Mouse (Mus musculus) NIH3T3 (cell line): ENCODE data around the gene Fam57b.
A peak's percentile ranks its signal among the peaks of the same experiment; 100 is the strongest.

Experiments used
- DNase-seq: peaks from one replicate; pipeline ENCODE4 v3.0.0-alpha.2; 2012; ENCODE audit warnings: low read depth

Gene Fam57b

GRCm38 (mm10) chr7:126799050-126799467 lies 1.6 kb downstream of the Fam57b start:
- DNase-seq = peak; percentile 97

DNA sequence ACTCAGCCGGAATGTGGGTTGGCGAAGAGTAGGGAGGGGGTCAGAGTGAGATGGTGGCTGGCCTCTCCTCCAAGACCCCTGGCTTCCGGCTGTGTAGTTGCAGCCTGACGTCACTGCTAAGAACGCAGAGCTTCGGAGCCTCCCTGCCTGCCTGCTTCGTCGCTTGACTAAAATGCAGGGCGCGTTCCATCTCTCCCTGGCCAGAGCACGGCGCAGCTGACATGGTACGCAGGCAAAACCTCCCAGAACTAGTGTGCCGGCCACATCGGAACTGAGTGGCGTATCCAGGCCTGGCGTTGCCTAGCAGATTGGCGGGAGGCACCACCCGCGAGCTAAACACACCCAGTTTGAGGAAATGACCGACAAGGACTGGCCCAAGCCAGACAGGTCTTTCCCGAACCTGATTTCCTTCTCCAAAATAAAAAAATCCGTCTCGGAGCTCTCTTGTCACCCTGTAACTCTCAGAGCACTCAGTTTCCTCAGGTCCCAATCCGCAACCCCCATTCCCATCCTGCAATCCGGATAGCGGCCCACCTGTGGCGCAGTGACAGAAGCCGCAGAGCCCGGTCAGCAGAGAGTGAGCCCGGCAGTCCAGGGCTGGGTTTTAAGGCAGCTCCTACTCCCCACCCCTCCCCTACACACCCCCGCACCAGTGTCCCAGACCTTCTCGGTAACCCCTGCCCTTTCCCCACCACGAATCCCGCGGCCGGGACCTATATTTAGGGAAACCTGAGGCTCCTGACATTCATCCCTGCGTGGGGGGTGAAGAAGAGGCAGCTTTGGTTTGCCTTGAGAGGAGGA lies 2.2 kb downstream of the Fam57b start:
- no peak for DNase-seq

- DNase-seq = peak; percentile 54
These were observed 3.0 kb downstream of the Fam57b start for GRCm38 (mm10) chr7:126800269-126801056.

DNA sequence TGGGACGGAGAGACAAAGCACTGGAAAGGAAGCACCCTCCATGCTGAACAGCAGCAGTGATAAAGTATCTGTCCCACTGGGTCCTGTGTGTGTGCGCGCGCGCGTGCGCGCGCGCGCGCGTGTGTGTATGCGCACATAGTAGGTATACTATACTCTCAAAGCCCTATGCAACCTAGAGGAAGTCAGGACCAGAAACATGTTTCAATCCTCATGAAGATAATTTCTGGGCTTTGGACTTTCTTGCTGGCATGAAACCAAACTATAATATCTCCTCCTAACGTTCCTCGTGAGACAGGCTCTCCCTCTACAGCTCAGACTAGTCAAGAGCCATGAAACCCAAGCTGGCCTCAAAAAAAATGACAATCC lies 3.6 kb downstream of the Fam57b start:
- no peak for DNase-seq

GRCm38 (mm10) chr7:126802134-126802889 lies 4.8 kb downstream of the Fam57b start:
- DNase-seq = no peak

- no peak for DNase-seq
These were observed 5.7 kb downstream of the Fam57b start for GRCm38 (mm10) chr7:126803181-126803580.

GRCm38 (mm10) chr7:126803751-126804150 lies 6.3 kb downstream of the Fam57b start:
- DNase-seq = no peak

- peak; percentile 85 for DNase-seq
These were observed 9.5 kb downstream of the Fam57b start for GRCm38 (mm10) chr7:126806956-126807355.

DNA sequence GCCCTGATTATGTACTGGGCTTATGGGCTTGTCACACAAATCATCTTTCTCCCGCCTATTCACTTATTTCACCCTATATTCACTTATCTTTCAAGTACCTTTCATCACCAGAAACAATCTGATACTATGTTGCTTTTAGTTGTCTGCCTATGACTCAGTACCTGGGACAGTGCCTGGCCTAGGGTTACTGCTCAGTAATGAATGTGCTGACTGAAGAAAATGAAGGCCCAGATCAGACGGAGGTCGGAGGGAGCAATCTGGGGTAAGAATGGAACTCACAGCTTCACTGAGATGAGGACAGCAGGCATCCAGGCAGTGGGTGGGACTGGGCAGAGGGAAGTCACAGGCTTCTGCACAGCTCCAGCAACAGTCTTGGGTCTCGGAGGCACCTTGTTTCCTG lies 9.9 kb downstream of the Fam57b start:
- peak; percentile 80 for DNase-seq

DNA sequence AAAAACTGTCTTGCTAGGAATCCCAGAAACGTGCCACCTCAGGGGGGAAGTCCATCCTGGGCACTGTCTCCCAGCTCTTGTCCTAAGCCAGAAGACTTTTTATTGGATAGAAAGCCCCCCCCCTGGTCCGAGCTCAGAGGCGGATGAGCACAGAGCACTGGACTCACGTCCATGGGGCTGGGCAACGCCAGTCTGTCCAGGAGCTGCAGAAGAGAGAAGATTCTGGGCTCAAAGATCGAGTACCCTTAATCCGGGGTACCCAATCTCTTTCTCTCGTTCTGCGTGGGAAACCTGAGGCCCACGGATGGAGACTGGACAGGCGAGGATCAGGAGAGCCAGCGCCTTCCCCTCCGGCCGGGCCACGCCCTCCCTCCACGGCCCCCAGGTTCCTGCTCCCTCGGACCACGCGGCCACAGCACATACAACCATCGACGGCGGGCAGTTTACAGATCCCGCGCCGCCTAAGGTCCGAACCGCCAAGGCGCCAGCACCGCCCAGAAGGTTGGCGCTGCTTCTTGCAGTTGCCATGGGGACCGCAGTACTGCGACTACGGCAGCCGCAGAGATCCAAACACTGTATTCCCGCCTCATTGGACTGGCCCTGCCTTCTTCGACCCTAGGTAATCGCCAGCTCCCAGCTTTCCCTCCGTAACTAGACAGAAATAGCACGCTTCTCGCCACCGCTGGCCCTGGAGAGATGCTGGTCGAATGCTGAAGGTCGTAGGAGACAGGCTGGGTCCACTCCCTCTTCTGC lies 11.4 kb downstream of the Fam57b start:
- peak; percentile 91 for DNase-seq

DNA sequence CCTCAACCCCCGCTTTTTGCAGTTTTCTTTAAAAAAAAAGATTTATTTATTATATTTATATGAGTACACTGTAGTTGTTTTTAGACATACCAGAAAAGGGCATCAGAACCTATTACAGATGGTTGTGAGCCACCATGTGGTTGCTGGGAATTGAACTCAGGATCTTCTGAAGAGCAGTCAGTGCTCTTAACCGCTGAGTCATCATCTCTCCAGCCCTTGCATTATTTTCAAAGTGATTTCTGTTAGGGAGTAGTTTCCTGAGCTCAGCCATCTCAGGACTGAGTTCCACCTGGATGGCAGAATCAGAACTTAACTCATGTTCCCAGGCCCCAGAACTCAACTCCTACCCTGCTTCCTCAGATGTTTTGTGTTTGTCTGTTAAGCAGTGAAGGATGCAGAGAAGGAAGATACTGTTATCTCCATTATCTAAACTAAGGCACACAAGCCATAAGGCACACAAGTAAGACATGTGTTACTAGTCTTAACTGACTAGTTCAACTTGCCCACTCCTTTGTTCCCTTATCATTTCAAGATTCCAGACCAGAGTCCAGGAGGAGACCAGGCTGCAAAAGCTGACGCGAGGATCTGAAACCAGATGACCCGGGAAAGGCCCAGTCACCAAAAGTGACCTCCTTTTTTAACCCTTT lies 12.4 kb downstream of the Fam57b start:
- DNase-seq = no peak

- DNase-seq = no peak
These were observed 18.3 kb downstream of the Fam57b start for GRCm38 (mm10) chr7:126815726-126816222.

DNA sequence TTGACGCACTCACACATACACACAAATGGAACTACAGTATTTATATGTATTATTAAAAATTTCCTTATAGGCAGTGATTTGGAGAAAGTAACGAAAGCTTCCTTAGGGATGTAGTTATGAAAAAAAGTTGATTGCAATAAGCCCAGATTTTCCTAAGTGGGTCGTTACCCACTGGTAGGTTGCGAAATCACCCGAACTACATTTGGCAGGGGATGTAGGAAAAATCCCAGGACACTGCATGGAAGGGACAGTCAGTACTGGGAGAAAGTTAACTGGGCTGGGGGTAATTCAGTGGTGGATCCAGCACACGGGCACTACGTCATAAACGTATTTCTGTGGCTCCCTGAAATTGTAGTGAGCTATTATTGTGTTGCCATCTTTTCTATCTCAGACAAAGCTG lies 19.0 kb downstream of the Fam57b start:
- DNase-seq = peak; percentile 30

DNA sequence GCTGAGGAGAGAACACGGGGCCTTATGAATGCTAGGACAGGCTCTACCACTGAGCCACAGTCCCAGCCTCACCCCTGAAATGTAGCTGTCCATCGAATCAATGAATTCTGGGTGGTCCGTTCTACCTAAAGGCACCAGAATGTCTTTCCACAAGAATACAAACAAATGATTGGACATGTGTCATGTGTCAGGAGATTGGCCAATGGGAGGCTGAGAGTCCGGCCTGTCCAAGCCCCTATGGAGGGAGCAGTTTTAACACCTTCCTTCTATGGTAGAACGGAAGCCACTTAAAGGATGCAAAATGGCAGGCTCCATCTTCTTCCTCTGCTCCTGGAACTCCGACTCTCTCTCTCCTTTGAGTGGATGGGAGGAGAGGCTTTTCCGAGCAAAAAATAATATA lies 20.1 kb downstream of the Fam57b start:
- no peak for DNase-seq

DNA sequence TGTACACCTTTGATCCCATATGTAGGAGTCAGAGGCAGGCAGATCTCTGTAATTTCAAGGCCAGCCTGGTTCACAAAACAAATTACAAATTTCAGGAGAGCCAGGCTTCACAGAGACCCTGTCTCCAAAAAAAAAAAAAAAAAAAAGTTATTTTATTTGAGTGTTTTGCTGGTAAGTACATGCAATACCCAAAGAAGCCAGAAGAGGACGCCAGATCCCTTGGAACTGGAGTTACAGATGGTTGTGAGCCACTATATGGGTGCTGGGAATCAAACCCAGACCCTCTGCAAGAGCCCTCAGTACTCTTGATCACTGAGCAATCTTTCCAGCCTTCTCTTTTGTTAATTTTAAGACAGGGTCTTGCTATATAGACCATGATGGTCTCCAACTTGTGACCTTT lies 21.4 kb downstream of the Fam57b start:
- DNase-seq = no peak

DNA sequence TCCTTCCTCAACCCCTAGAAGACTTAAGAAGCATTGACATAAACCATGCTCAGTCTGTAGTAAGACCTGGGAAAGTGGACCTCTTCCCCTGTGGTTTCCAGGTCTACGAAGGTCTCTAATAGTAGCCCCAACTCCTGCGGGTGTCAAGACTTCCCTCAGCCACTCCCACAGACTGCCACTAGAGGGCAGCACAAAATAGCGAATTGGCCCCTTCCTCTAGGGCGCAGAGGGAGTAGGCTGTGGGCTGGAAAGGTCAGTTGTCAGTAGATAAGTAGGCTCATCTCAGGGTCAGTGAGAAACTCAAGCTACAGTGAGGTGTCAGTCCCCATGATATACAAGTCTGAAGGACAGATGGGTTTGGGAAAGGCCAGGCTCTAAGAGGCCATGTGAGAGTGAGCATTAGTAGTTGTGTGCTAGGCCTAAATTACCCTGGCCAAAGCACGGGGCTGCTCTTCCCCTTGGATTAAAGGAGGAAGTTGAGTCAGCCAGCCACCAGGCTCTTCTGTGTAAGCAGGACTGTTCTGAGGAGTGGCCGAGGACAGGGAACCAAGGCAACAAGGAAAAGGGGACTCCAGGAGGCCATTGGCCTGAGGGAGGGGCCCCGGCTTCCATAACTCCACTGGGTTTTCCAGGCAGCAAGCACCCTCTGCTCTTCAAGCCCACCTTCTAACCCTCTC lies 24.5 kb downstream of the Fam57b start:
- DNase-seq = peak; percentile 86

GRCm38 (mm10) chr7:126822741-126823140 lies 25.3 kb downstream of the Fam57b start:
- no peak for DNase-seq

DNA sequence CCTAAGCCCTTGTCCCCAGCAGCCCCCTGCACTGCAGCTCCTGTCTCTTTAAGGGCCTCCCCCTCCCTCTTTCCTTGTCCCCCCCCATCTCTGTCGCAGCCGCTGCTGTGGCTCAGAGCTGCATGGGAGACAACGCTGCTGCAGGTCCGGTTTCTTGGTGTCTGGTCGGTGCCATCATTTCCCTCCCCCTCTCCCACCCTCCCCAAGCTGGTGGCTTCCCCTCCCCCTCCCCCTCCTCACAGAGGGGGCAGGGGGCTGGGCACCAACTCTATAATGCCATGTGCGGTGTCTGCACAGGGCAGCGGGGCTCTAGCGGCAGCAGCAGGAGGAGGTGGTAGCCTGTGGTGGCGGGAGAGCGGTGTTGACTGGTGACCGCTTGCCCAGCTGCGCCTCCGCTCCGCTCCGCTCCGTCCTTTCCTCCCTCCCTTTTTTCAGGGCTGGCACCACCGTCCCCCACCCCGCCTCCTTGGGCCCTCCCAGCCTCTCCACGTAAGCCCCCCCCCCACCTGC lies 25.8 kb downstream of the Fam57b start:
- no peak for DNase-seq

- no peak for DNase-seq
These were observed 26.5 kb downstream of the Fam57b start for GRCm38 (mm10) chr7:126823940-126824339.

DNA sequence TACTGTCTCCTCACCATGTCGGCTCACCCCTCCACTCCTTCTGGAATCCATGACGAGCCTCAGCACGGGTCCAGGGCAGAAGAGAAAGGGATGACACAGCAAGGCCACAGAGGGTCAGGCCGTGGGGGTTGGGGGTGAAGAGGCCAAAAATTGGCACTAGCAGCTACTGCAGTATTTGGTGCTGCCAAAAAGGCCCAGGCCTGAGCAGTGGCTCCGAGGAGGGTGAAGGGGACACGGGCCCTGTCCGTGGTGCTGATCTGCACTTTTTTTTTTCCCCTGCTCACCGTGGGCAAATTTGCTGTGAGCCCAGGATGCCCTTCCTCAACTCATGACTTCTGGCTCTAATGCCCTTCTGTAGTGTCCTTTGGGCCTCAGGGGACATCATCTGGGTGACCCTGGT lies 27.9 kb downstream of the Fam57b start:
- DNase-seq = peak; percentile 51
